Mouse (Mus musculus): Measurements from ENCODE around the gene Eml6. TPM values are rescaled to one million over a fixed set of nuclear protein-coding genes. Genes with fewer than 3 reads are reported as not detected.
"Not testable (repeated sequence)": the region's sequence is repeated elsewhere in the genome, so short reads cannot be mapped to it uniquely, and the experiment has no call there.

The Eml6 gene
- polyA plus RNA-seq, 1 experiment from 2014 or later: 0.50 TPM

- Histone ChIP-seq H3K36me3 (no peaks in the 10 kb centered on the region), H3K4me3 (no peak overlapping the region), H3K27me3 (ENCODE audit: low read depth, poor library complexity, severe bottlenecking) (no peaks in the 10 kb centered on the region), H3K9me3 (replicated peaks) (no peaks in the 10 kb centered on the region), H3K27ac (no peak overlapping the region), H3K4me1 (no peaks in the 10 kb centered on the region)
- no peak for DNase-seq (ENCODE audit: low spot score)
- 78% methylated on average over 1 of the region's 1 CpGs for WGBS
These were observed 141.5 kb downstream of the Eml6 start for GRCm38 (mm10) chr11:29884355-29884754.

GRCm38 (mm10) chr11:29883024-29883423 lies 142.8 kb downstream of the Eml6 start:
- Histone ChIP-seq H3K4me3 (no peak overlapping the region), H3K27ac (no peak overlapping the region), H3K4me1 (no peaks in the 10 kb centered on the region), H3K27me3 (ENCODE audit: low read depth, poor library complexity, severe bottlenecking) (no peaks in the 10 kb centered on the region), H3K9me3 (replicated peaks) (no peaks in the 10 kb centered on the region), H3K36me3 (no peaks in the 10 kb centered on the region)
- no peak for DNase-seq (ENCODE audit: low spot score)
- 82% methylated on average over 4 of the region's 4 CpGs for WGBS

- no peaks in the 10 kb centered on the region for H3K4me1 ChIP-seq
- H3K4me3 ChIP-seq: no peak overlapping the region
- 93% methylated on average over 2 of the region's 2 CpGs for WGBS
- H3K36me3 ChIP-seq: no peaks in the 10 kb centered on the region
- no peak overlapping the region for H3K27ac ChIP-seq
- H3K9me3 ChIP-seq (replicated peaks): no peaks in the 10 kb centered on the region
- no peak for DNase-seq (ENCODE audit: low spot score)
- no peaks in the 10 kb centered on the region for H3K27me3 ChIP-seq (ENCODE audit: low read depth, poor library complexity, severe bottlenecking)
These were observed 146.2 kb downstream of the Eml6 start for GRCm38 (mm10) chr11:29879641-29880040.

GRCm38 (mm10) chr11:29877981-29878380 lies 147.9 kb downstream of the Eml6 start:
- H3K27me3 ChIP-seq (ENCODE audit: low read depth, poor library complexity, severe bottlenecking): no peaks in the 10 kb centered on the region
- H3K4me1 ChIP-seq: no peaks in the 10 kb centered on the region
- no peak overlapping the region for H3K4me3 ChIP-seq
- H3K27ac ChIP-seq: no peak overlapping the region
- H3K9me3 ChIP-seq (replicated peaks): no peaks in the 10 kb centered on the region
- 92% methylated on average over 1 of the region's 1 CpGs for WGBS
- no peak for DNase-seq (ENCODE audit: low spot score)
- no peaks in the 10 kb centered on the region for H3K36me3 ChIP-seq

- Histone ChIP-seq H3K4me1 (no peaks in the 10 kb centered on the region), H3K4me3 (no peak overlapping the region), H3K36me3 (no peaks in the 10 kb centered on the region), H3K9me3 (replicated peaks) (no peaks in the 10 kb centered on the region), H3K27ac (no peak overlapping the region), H3K27me3 (ENCODE audit: low read depth, poor library complexity, severe bottlenecking) (no peaks in the 10 kb centered on the region)
- WGBS: 65% methylated on average over 3 of the region's 3 CpGs
- DNase-seq (ENCODE audit: low spot score): no peak
These were observed 148.6 kb downstream of the Eml6 start for GRCm38 (mm10) chr11:29877280-29877679.

GRCm38 (mm10) chr11:29874781-29875180 lies 151.1 kb downstream of the Eml6 start:
- H3K9me3 ChIP-seq (replicated peaks); H3K36me3 ChIP-seq; H3K4me3 ChIP-seq; H3K4me1 ChIP-seq; H3K27me3 ChIP-seq (ENCODE audit: low read depth, poor library complexity, severe bottlenecking); DNase-seq (ENCODE audit: low spot score); H3K27ac ChIP-seq: not testable (repeated sequence)
- 88% methylated on average over 1 of the region's 1 CpGs for WGBS

GRCm38 (mm10) chr11:29870174-29870573 lies 155.7 kb downstream of the Eml6 start:
- H3K9me3 ChIP-seq (replicated peaks): no peaks in the 10 kb centered on the region
- WGBS: 87% methylated on average over 2 of the region's 2 CpGs

GRCm38 (mm10) chr11:29864269-29864668 lies 161.6 kb downstream of the Eml6 start:
- DNase-seq (ENCODE audit: low spot score): no peak
- Histone ChIP-seq H3K27me3 (ENCODE audit: low read depth, poor library complexity, severe bottlenecking) (no peaks in the 10 kb centered on the region), H3K27ac (no peak overlapping the region), H3K36me3 (no peaks in the 10 kb centered on the region), H3K4me1 (no peaks in the 10 kb centered on the region), H3K9me3 (replicated peaks) (no peaks in the 10 kb centered on the region), H3K4me3 (no peak overlapping the region)

More at GRCm38 (mm10) chr11:29870174-29870573, 155.7 kb downstream of the Eml6 start:
- H3K27me3 ChIP-seq (ENCODE audit: low read depth, poor library complexity, severe bottlenecking): no peaks in the 10 kb centered on the region
- H3K27ac ChIP-seq: no peak overlapping the region
- no peaks in the 10 kb centered on the region for H3K4me1 ChIP-seq
- H3K36me3 ChIP-seq: no peaks in the 10 kb centered on the region
- H3K4me3 ChIP-seq: no peak overlapping the region
- no peak for DNase-seq (ENCODE audit: low spot score)

- DNase-seq (ENCODE audit: low spot score): peak; percentile 41
- 47% methylated on average over 2 of the region's 2 CpGs for WGBS
- Histone ChIP-seq H3K4me3 (no peak overlapping the region), H3K36me3 (no peaks in the 10 kb centered on the region), H3K4me1 (no peaks in the 10 kb centered on the region), H3K27ac (no peak overlapping the region), H3K9me3 (replicated peaks) (no peaks in the 10 kb centered on the region), H3K27me3 (ENCODE audit: low read depth, poor library complexity, severe bottlenecking) (no peaks in the 10 kb centered on the region)
These were observed 164.0 kb downstream of the Eml6 start for GRCm38 (mm10) chr11:29861750-29862397.

- Histone ChIP-seq H3K27ac (no peak overlapping the region), H3K36me3 (no peaks in the 10 kb centered on the region), H3K9me3 (replicated peaks) (no peaks in the 10 kb centered on the region), H3K4me3 (no peak overlapping the region), H3K4me1 (no peaks in the 10 kb centered on the region), H3K27me3 (ENCODE audit: low read depth, poor library complexity, severe bottlenecking) (no peaks in the 10 kb centered on the region)
- WGBS: 86% methylated on average over 2 of the region's 2 CpGs
- DNase-seq (ENCODE audit: low spot score): no peak
These were observed 164.8 kb downstream of the Eml6 start for GRCm38 (mm10) chr11:29861040-29861439.

GRCm38 (mm10) chr11:29840606-29841227 lies 185.1 kb downstream of the Eml6 start:
- H3K4me1 ChIP-seq: no peaks in the 10 kb centered on the region
- no peak overlapping the region for H3K4me3 ChIP-seq
- no peaks in the 10 kb centered on the region for H3K9me3 ChIP-seq (replicated peaks)
- DNase-seq (ENCODE audit: low spot score): no peak
- WGBS: 90% methylated on average over 3 of the region's 3 CpGs
- no peaks in the 10 kb centered on the region for H3K27me3 ChIP-seq (ENCODE audit: low read depth, poor library complexity, severe bottlenecking)
- H3K27ac ChIP-seq: no peak overlapping the region
- H3K36me3 ChIP-seq: no peaks in the 10 kb centered on the region

- Histone ChIP-seq H3K36me3 (no peaks in the 10 kb centered on the region), H3K4me1 (no peaks in the 10 kb centered on the region), H3K4me3 (no peak overlapping the region), H3K27me3 (ENCODE audit: low read depth, poor library complexity, severe bottlenecking) (no peaks in the 10 kb centered on the region), H3K9me3 (replicated peaks) (no peaks in the 10 kb centered on the region), H3K27ac (no peak overlapping the region)
- no peak for DNase-seq (ENCODE audit: low spot score)
- WGBS: 85% methylated on average over 3 of the region's 3 CpGs
These were observed 186.1 kb downstream of the Eml6 start for GRCm38 (mm10) chr11:29839781-29840180.

- Histone ChIP-seq H3K9me3 (replicated peaks) (no peaks in the 10 kb centered on the region), H3K4me3 (no peak overlapping the region), H3K4me1 (no peaks in the 10 kb centered on the region), H3K36me3 (no peaks in the 10 kb centered on the region), H3K27ac (no peak overlapping the region), H3K27me3 (ENCODE audit: low read depth, poor library complexity, severe bottlenecking) (no peaks in the 10 kb centered on the region)
- no peak for DNase-seq (ENCODE audit: low spot score)
These were observed 188.8 kb downstream of the Eml6 start for GRCm38 (mm10) chr11:29837066-29837465.

- DNase-seq (ENCODE audit: low spot score): no peak
- 86% methylated on average over 2 of the region's 2 CpGs for WGBS
- Histone ChIP-seq H3K36me3 (no peaks in the 10 kb centered on the region), H3K9me3 (replicated peaks) (no peaks in the 10 kb centered on the region), H3K4me3 (no peak overlapping the region), H3K27ac (no peak overlapping the region), H3K4me1 (peaks cover 8% of the 10 kb centered on the region), H3K27me3 (ENCODE audit: low read depth, poor library complexity, severe bottlenecking) (peaks cover 40% of the 10 kb centered on the region)
These were observed 198.1 kb downstream of the Eml6 start for GRCm38 (mm10) chr11:29827729-29828128.
